Mouse (Mus musculus) right cerebral cortex, postnatal 4 days (tissue): ENCODE measurements at regions not wholly inside any gene's neighbourhood (a gene's known extent, or its start where the extent isn't known, plus 50 kb on each side); places are given as distances from the start of the nearest gene placed in this dataset.

Experiments used
- DNase-seq: peaks from one replicate; pipeline ENCODE4 v3.0.0-alpha.2; 2022

DNA sequence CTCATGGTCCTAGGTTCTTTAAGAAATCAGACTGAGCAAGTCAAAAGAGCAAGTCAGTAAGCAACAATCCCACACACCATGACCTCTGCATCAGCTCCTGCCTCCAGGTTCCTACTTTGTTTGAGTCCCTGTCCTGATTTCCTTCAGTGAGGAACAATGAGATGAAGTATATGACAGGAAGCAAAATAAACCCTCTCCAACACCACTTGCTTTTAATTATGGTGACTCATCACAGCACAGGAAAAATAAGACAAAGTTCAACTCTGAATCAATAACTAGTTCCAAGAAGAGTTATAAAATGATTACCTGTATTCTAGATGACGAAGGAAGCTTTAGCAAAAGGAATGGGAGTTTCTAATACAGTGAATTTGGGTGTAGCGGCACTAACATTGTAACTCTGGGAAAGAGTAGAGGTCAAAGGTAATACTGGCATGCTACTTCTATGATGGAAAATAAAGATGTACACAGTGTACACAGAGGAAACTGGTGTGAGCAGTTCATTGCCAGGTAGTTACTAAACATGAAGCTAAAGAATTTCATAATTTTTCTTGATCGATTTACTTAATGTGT, 248.2 kb upstream of the Atp2b1 start:
- DNase-seq: no peak

DNA sequence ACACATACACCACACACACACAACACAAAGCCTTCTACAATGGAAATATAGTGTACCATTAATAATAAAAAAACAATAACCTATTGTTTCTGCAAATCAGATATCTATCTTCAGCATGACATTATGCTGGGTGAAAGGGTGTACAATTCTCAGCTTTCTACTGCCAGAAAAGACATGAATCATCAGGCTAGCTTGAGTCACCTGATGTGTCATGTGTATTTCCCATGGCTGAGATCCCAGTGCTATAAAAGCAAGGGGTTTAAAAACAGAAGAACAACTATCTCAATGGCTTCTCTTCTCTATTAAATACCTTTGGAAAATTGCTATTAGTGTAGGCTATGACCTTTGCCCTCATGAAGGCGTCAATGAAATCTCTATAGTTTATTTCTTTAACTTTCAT, 246.5 kb upstream of the Atp2b1 start:
- DNase-seq: no peak

DNA sequence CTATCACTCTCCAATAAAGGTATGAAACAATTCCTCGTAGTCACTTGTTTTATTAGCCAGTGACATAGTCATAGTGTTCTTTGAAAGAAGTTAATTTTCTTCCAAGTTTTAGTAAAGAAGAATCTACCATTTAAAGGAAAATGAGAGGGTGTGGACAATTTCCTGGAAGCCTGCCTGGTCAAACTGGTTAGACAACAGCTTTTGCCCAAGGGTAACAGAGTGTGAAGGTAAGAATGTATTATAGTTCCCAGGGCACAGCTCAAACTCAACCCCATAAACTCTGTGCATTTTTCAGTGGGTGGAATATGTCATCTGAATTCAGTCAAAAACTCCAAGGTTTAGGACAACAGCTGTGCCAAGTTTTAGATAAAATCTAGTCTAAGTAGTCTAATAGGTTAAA, 240.1 kb upstream of the Atp2b1 start:
- no peak for DNase-seq

DNA sequence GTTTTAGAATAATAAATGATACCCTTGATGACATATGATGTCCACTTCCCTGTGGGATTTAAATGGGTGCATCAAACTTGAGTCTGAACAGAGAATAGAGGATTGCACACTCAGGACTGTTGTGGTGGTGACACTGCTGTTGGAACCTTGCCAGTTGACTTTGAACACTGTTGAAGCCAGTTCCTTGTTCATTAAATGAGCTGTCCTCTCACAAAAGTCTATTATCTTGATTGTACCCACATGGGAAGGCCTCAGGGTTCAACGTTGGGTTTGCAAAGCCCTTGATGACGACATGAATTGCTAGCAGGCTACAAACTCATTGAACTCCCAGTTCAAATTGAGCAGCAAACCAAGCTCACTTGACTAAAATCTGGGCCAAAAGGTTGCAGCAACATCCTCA, 237.3 kb upstream of the Atp2b1 start:
- DNase-seq: no peak

DNA sequence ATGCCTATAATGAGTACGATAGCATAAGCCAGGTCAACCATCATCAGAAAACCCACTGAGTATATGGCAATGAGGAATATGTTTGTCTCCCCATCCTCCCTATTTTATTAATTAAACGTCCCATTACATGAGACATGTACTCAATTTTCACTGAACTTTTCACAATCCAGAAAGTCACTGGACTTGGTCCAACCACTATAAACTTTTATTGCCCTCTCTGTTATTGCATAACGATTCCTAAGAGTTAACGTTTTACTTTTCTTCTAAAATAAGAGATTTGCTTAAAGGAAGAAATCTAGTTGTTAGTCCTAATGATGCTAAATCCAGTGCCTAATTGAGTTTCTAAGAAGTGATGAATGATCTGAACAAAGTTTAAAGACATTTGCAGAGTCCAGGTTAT, 236.0 kb upstream of the Atp2b1 start:
- no peak for DNase-seq

DNA sequence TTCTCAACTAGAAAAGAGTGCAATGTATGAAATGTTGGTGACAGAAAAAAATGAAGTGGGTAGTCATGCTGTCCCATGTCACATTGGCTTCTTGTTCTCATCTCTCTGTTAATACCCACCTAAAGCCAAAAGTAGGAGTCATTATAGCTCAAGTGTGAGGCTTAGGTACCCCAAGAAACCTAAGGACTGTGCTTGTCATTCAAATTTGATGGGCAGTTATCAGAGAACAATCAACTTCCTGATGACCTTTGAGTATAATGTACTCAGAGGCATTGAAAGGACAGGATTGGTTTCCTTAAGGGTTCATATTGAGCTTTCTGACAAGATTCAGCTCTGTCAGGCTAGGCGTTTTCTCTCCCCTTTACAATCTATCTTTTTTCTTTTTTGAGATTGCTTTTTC, 231.8 kb upstream of the Atp2b1 start:
- DNase-seq: no peak

DNA sequence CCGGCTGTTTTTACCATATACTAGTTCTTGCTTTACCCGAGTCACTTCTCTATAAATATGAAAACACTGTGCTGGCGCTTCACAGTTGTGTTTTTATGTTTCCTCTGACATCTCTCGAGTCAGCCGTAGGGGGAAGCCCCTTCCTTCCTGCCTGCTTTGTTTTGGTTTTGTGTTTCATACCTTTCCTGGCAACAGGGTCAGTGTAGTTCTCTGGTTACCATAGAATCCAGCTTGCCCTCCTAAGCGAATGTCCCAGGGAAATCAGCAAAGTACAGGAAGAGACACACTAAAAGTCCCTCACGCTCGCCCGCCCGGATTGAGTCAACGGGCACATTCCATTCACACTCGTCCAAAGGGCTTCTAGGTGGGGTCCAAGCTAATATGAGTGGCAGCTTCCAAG, 230.0 kb upstream of the Atp2b1 start:
- DNase-seq: no peak

- DNase-seq: no peak
Measured at GRCm38 (mm10) chr10:98684707-98685106, 229.5 kb upstream of the Atp2b1 start.

- no peak for DNase-seq
Measured at GRCm38 (mm10) chr10:98685739-98686138, 228.5 kb upstream of the Atp2b1 start.

GRCm38 (mm10) chr10:98686370-98686769, 227.8 kb upstream of the Atp2b1 start:
- DNase-seq: no peak

DNA sequence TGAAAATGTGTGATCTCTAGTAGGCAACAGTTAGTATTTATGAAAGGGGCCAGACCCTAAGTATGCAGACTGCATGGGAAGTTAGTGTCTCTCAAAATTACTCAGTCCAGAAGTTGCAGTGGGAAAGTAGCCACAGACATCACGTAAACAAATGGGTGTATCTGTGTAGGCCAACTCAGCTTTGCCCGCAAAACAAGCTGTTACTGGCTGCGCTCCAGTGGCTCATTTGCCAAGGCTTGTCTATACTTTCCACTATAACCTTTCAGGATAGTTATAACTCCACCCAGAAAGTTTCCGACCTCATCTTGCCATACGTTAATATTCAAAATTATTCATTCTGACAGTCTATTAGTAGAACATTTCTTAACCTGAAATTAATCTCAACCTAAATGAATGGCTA, 222.4 kb upstream of the Atp2b1 start:
- no peak for DNase-seq

- no peak for DNase-seq
Measured at GRCm38 (mm10) chr10:98694690-98695370, 219.4 kb upstream of the Atp2b1 start.

DNA sequence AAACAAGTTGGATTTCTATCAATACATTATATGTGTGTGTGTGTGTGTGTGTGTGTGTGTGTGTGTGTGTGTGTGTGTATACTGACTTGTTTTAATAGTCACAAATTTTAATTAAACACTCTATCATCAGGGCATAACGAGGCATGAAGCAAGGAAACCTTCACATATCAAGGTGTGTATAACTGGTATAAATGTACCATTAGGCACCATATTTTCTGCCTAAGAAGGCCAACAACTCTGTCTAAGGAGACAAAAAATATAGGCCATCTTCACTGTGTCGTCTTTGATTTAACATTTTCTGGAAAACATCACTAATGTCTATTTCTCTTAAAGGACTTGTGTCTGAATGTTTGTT, 218.9 kb upstream of the Atp2b1 start:
- no peak for DNase-seq

DNA sequence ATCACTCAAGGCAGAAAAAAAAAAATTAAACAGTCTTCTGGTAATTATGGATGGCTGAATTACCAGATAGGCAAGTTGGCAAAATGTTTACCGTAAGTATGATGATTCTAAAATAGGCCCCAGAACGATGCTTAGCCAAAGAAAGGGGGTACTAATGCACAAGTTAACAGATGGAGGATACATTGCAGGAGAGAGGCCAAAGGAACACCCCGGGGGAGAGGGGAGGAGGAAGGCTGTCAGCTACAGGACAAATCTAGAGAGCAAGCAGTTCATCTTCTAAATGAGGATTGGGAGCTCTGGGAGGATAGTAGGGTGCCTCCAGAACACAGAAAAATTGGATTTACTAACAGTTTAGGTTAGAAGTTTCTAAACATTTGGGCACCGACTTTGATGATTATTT, 216.3 kb upstream of the Atp2b1 start:
- DNase-seq: no peak

DNA sequence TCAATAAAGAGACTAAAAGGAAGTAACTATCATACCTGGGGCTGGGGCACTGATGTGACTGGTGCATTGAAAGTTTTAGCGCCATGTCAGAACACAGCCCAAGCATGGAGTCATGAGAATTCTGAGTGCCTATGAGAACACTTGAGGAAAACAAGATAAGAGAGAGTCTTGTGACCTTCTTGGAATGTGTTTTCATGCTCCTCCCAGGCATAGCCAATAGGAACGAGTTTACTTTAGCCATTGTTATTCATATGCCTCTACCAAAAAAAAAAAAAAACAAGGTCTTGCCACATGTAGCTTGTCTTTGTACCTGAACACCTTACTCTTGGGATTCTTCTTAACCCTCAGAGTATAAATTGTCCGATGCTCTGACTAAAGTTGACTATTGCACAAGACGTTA, 214.6 kb upstream of the Atp2b1 start:
- DNase-seq: no peak

DNA sequence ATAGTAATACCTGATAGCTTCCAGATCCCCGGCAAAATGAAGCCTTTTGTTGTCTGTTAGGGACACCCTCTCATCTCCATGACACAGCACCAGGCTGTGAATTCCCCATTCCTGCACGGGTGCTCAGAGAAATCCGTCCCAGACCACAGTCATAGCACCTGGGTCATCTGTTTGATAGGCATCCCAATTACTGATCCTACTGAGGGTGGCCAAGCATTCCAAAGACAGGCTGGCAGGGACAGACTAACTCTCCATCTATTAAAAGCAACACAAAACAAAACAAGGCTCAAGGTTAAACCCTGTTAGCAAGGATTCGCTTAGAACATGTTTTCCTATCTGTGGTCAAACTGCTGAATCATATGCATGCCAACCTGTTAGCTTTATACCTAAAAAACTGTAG, 213.8 kb upstream of the Atp2b1 start:
- no peak for DNase-seq

DNA sequence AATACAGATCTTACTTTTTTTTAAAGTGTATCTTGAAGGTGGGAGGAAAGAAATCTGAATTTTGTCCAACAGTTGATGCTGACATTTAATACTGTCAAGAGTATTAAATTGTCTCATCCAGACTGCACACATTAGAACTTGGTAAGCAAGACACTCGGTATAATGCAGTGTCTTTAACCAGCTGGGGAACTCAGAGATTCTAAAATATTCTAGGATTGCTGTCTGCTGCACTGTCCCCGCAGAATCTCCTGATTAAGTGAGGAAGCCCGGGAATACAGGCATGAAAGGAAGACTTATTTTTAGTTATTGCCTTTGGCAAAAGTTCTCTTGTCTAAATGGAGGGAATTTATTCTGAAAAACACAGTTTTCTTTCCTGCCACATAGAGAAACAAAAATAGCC, 212.9 kb upstream of the Atp2b1 start:
- no peak for DNase-seq

DNA sequence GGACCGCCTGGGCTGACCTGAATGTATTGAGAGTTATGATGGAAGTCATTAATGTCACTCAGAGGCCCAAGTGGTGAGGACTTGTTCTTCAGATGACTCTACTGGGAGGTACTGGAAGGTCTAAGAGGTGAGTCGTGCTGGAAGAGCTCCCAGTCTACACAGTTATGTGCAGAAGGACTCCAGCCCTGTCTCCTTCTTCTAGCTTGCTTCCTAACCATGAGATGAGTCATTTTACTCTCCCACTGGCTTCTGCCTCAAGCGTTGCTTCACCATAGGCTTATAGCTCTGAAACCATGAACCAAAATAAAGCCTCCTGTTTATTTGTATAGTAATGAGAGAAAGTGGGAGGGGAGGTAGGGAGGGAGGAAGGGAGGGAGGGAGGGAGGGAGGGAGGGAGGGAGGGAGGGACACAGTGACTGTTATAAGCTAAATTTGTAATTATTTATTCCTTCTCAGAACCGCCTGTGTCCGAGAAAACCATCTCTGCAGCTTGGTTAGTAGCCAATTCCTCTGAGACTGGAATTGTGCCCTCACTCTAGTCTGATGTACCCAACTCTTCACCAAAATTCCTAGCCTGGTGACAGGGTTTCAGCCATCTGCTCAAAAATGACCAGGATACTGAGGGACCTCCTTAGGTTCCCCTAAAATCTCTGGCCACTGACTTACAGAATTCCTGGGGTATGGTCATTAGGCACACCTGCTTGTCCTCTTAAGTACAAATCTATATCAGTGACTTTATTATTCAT, 211.6 kb upstream of the Atp2b1 start:
- DNase-seq: no peak

DNA sequence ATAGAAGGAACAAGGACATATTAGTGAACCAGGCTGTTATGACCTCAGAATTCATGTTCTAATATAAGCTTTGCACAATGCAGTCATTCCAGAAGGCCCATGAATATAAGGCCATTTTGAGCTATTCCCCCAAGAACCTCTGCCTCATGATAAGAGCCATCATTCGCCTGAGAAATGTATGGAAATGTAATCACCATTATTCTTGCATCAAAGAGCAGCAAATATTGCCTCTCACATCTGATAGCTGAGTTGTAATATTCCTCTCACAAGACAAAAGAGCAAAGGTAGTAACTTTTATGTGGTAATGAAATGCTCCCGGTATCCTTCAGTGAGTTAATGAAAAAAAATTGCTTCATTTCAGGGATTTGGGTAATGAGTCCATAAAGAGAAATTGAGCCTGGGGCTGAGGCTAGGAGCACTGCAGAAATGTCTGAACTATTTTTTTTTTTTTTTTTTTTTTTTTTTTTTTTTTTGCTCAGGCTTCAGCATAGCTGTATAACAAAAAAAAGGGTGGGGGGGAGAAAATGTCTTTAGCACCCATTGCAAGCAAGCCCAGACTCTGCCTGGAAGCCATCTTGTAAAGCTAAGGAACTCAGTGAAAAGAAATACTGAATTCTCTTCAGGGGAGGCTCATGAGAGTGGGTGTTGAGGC, 210.4 kb upstream of the Atp2b1 start:
- no peak for DNase-seq

GRCm38 (mm10) chr10:98704559-98704958, 209.6 kb upstream of the Atp2b1 start:
- no peak for DNase-seq

GRCm38 (mm10) chr10:98717856-98718255, 196.3 kb upstream of the Atp2b1 start:
- DNase-seq: no peak

GRCm38 (mm10) chr10:98718706-98719105, 195.5 kb upstream of the Atp2b1 start:
- no peak for DNase-seq

GRCm38 (mm10) chr10:98720256-98721005, 193.8 kb upstream of the Atp2b1 start:
- DNase-seq: no peak
